Mouse (Mus musculus) liver, embryonic 12.5 days (tissue): ENCODE measurements at regions not wholly inside any gene's neighbourhood (a gene's known extent, or its start where the extent isn't known, plus 50 kb on each side); places are given as distances from the start of the nearest gene placed in this dataset.

ENCODE experiments used
- ATAC-seq: fragments of 200-750 bp; cut with Nextera tagmentation; 2 replicates; pipeline ENCODE4 v1.8.0; 2017; ENCODE audit warnings: moderate number of reproducible peaks, mild to moderate bottlenecking, moderate library complexity
- H3K27ac ChIP-seq: fragments of 300-500 bp; sonication (generic); 2 replicates; pipeline ENCODE4 v1.5.1; 2016; ENCODE audit warnings: mild to moderate bottlenecking
- H3K27me3 ChIP-seq: fragments of 300-500 bp; sonication (generic); replicated peaks from 2 replicates; pipeline ENCODE4 v1.6.1; 2016; ENCODE audit warnings: mild to moderate bottlenecking, moderate library complexity
- H3K36me3 ChIP-seq: fragments of 300-500 bp; sonication (generic); 2 replicates; pipeline ENCODE4 v1.6.1; 2016; ENCODE audit warnings: mild to moderate bottlenecking, moderate library complexity
- H3K4me1 ChIP-seq: fragments of 300-500 bp; sonication (generic); 2 replicates; pipeline ENCODE4 v1.6.1; 2016
- H3K4me2 ChIP-seq: fragments of 300-500 bp; sonication (generic); 2 replicates; pipeline ENCODE4 v1.6.1; 2016; ENCODE audit warnings: mild to moderate bottlenecking, moderate library complexity
- H3K4me3 ChIP-seq: fragments of 300-500 bp; sonication (generic); 2 replicates; pipeline ENCODE4 v1.5.1; 2016; ENCODE audit warnings: mild to moderate bottlenecking, moderate library complexity
- H3K9ac ChIP-seq: fragments of 300-500 bp; sonication (generic); 2 replicates; pipeline ENCODE4 v1.6.1; 2016; ENCODE audit warnings: mild to moderate bottlenecking, moderate library complexity
- H3K9me3 ChIP-seq: fragments of 300-500 bp; sonication (generic); replicated peaks from 2 replicates; pipeline ENCODE4 v1.6.1; 2016; ENCODE audit warnings: mild to moderate bottlenecking, moderate library complexity
- WGBS: fragments of 180-500 bp; shearing (Covaris S2); methylation state at CpG from one replicate; pipeline ENCODE4 v1.1.7; 2016; ENCODE audit not compliant: insufficient replicate concordance; 5-methylcytosine and 5-hydroxymethylcytosine counted together

- WGBS: 54% methylated on average over 9 of the region's 9 CpGs
- Histone ChIP-seq H3K9me3 (no peaks in the 10 kb centered on the region), H3K27ac (peak overlapping the region; percentile 14; the same call in 1 of the 2 replicates), H3K4me3 (no peak overlapping the region), H3K9ac (no peak overlapping the region), H3K4me1 (peaks cover 28% of the 10 kb centered on the region), H3K27me3 (no peaks in the 10 kb centered on the region), H3K36me3 (no peaks in the 10 kb centered on the region), H3K4me2 (no peak overlapping the region)
- ATAC-seq: no peak
These were observed 50.2 kb upstream of the Slc38a2 start for GRCm38 (mm10) chr15:96749534-96750256.
